In the genomic region with DNA sequence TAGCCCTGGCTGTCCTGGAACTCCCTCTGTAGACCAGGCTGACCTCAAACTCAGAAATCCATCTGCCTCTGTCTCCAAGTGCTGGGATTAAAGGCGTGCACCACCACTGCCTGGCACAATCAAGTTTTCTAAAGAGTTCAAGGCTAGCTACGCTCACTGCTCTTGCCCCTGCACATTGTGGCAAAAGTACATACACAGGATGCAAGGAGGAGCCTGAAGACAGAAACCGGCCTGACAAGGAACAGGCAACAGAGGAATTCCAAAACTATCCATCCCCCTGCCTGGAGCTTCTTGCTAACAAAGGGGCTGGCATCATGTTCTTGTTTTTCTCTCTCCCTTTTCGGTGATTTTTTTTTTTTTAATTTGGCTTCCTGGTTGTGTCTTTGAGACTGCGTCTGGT, we compare ENCODE assay signal across 22 mouse cellular contexts. TPM values are rescaled to one million over a fixed set of nuclear protein-coding genes. Genes with fewer than 3 reads are reported as not detected.
DNase-seq lines count a peak whose midpoint lies in the region; ATAC-seq and TF ChIP-seq lines count a peak whose summit lies in the region.
"Had no signal": no experiment of that assay in that cellular context is flagged by ENCODE, and none has a peak within 500 bp of the region (broad histone marks: within the 10 kb centered on the region; RNA-seq: fewer than 3 reads in every experiment).

No protein-coding gene starts in this region.

- TF ChIP-seq CTCF in intestine, postnatal 0 days (IDR thresholded peaks at IDR 0.05; ENCODE audit: low read depth) = no peak

- 37% methylated on average over 5 of the region's 5 CpGs for WGBS in intestine, embryonic 16.5 days
- 35% methylated on average over 5 of the region's 5 CpGs for WGBS in intestine, postnatal 0 days
- 53% methylated on average over 5 of the region's 5 CpGs for WGBS in embryonic facial prominence, embryonic 12.5 days
- WGBS in embryonic facial prominence, embryonic 13.5 days = 36% methylated on average over 5 of the region's 5 CpGs
- WGBS in embryonic facial prominence, embryonic 15.5 days = 32% methylated on average over 5 of the region's 5 CpGs

- H3K4me3 ChIP-seq in intestine, embryonic 16.5 days (ENCODE audit: low read length) = no peak overlapping the region
- no peak overlapping the region for H3K4me3 ChIP-seq in intestine, postnatal 0 days (ENCODE audit: low read depth, low read length)
- H3K4me3 ChIP-seq in embryonic facial prominence, embryonic 12.5 days = no peak overlapping the region
- H3K4me3 ChIP-seq in embryonic facial prominence, embryonic 13.5 days = no peak overlapping the region
- no peak overlapping the region for H3K4me3 ChIP-seq in embryonic facial prominence, embryonic 15.5 days (replicated peaks)
- H3K4me3 ChIP-seq: erythroblast, embryonic 14.5 days; forebrain, embryonic 10.5 days; forebrain, embryonic 12.5 days had no signal

- no peak overlapping the region for H3K9ac ChIP-seq in intestine, embryonic 16.5 days (ENCODE audit: low read depth, low read length)
- no peak overlapping the region for H3K9ac ChIP-seq in intestine, postnatal 0 days (ENCODE audit: low read depth, low read length)
- no peak overlapping the region for H3K9ac ChIP-seq in embryonic facial prominence, embryonic 12.5 days
- H3K9ac ChIP-seq in embryonic facial prominence, embryonic 13.5 days = no peak overlapping the region
- no peak overlapping the region for H3K9ac ChIP-seq in embryonic facial prominence, embryonic 15.5 days
- H3K9ac ChIP-seq: forebrain, embryonic 12.5 days had no signal

- H3K4me2 ChIP-seq in intestine, embryonic 16.5 days (ENCODE audit: low read depth, low read length) = no peak overlapping the region
- no peak overlapping the region for H3K4me2 ChIP-seq in intestine, postnatal 0 days (replicated peaks; ENCODE audit: low read depth)
- no peak overlapping the region for H3K4me2 ChIP-seq in embryonic facial prominence, embryonic 12.5 days (replicated peaks)
- H3K4me2 ChIP-seq in embryonic facial prominence, embryonic 13.5 days = no peak overlapping the region
- no peak overlapping the region for H3K4me2 ChIP-seq in embryonic facial prominence, embryonic 15.5 days (replicated peaks)
- H3K4me2 ChIP-seq: forebrain, embryonic 12.5 days had no signal

- no peak for DNase-seq in adrenal gland, postnatal 10 days
- no peak for DNase-seq in cerebellum, adult 8-10 months
- DNase-seq: adrenal gland, adult 2 months; adrenal gland, postnatal 14 days; adrenal gland, postnatal 36 days; cerebellum, adult 11-12 months; cerebellum, adult 2 months; cerebellum, adult 9-11 months; cerebellum, postnatal 14 days; cerebellum, postnatal 36 days; embryo, embryonic 11 days had no signal

- H3K27me3 ChIP-seq in intestine, embryonic 16.5 days (replicated peaks; ENCODE audit: control insufficient read depth, insufficient read depth, low read length) = no peaks in the 10 kb centered on the region
- H3K27me3 ChIP-seq in intestine, postnatal 0 days (replicated peaks; ENCODE audit: control insufficient read depth, insufficient read depth, low read length) = no peaks in the 10 kb centered on the region
- 0 out of 2 replicates have a peak, but pooled peaks cover 3% of the 10 kb centered on the region for H3K27me3 ChIP-seq in embryonic facial prominence, embryonic 12.5 days
- no peaks in the 10 kb centered on the region; the same call in 1 of the 2 replicates for H3K27me3 ChIP-seq in embryonic facial prominence, embryonic 13.5 days
- H3K27me3 ChIP-seq in embryonic facial prominence, embryonic 15.5 days = no peaks in the 10 kb centered on the region

- no peaks in the 10 kb centered on the region for H3K4me1 ChIP-seq in intestine, embryonic 16.5 days (ENCODE audit: control insufficient read depth, insufficient read depth, low read length)
- no peaks in the 10 kb centered on the region for H3K4me1 ChIP-seq in intestine, postnatal 0 days (replicated peaks; ENCODE audit: control insufficient read depth, insufficient read depth, low read length)
- no peaks in the 10 kb centered on the region for H3K4me1 ChIP-seq in embryonic facial prominence, embryonic 12.5 days
- 0 out of 2 replicates have a peak, but pooled peaks cover 7% of the 10 kb centered on the region for H3K4me1 ChIP-seq in embryonic facial prominence, embryonic 13.5 days
- 0 out of 2 replicates have a peak, but pooled peaks cover 3% of the 10 kb centered on the region for H3K4me1 ChIP-seq in embryonic facial prominence, embryonic 15.5 days
- H3K4me1 ChIP-seq: forebrain, embryonic 10.5 days; forebrain, embryonic 12.5 days had no signal

- no peaks in the 10 kb centered on the region for H3K36me3 ChIP-seq in intestine, embryonic 16.5 days (ENCODE audit: control insufficient read depth, insufficient read depth, low read length)
- no peaks in the 10 kb centered on the region for H3K36me3 ChIP-seq in intestine, postnatal 0 days (ENCODE audit: control insufficient read depth, insufficient read depth)
- no peaks in the 10 kb centered on the region for H3K36me3 ChIP-seq in embryonic facial prominence, embryonic 12.5 days
- H3K36me3 ChIP-seq in embryonic facial prominence, embryonic 13.5 days = no peaks in the 10 kb centered on the region
- no peaks in the 10 kb centered on the region for H3K36me3 ChIP-seq in embryonic facial prominence, embryonic 15.5 days
- H3K36me3 ChIP-seq: forebrain, embryonic 10.5 days; forebrain, embryonic 12.5 days had no signal

- H3K9me3 ChIP-seq in intestine, embryonic 16.5 days (ENCODE audit: control insufficient read depth, low read length) = no peaks in the 10 kb centered on the region
- no peaks in the 10 kb centered on the region for H3K9me3 ChIP-seq in intestine, postnatal 0 days (ENCODE audit: control insufficient read depth)
- no peaks in the 10 kb centered on the region for H3K9me3 ChIP-seq in embryonic facial prominence, embryonic 12.5 days
- H3K9me3 ChIP-seq in embryonic facial prominence, embryonic 13.5 days = no peaks in the 10 kb centered on the region
- no peaks in the 10 kb centered on the region for H3K9me3 ChIP-seq in embryonic facial prominence, embryonic 15.5 days (replicated peaks)
- H3K9me3 ChIP-seq: forebrain, embryonic 10.5 days; forebrain, embryonic 12.5 days had no signal

- 0 out of 2 replicates have a peak overlapping the region, but pooled peaks have one; percentile 21 for H3K27ac ChIP-seq in intestine, embryonic 16.5 days (ENCODE audit: low read length)
- no peak overlapping the region for H3K27ac ChIP-seq in intestine, postnatal 0 days (ENCODE audit: low read depth, low read length)
- peak overlapping the region; percentile 54; the same call in 1 of the 2 replicates for H3K27ac ChIP-seq in embryonic facial prominence, embryonic 12.5 days
- peak overlapping the region; percentile 60 for H3K27ac ChIP-seq in embryonic facial prominence, embryonic 13.5 days
- 0 out of 2 replicates have a peak overlapping the region, but pooled peaks have one; percentile 0 for H3K27ac ChIP-seq in embryonic facial prominence, embryonic 15.5 days (replicated peaks)
- H3K27ac ChIP-seq: forebrain, embryonic 10.5 days; forebrain, embryonic 12.5 days had no signal

- no peak for ATAC-seq in intestine, embryonic 16.5 days
- ATAC-seq in intestine, postnatal 0 days = no peak
- no peak for ATAC-seq in embryonic facial prominence, embryonic 12.5 days (ENCODE audit: insufficient number of reproducible peaks, insufficient read depth, low FRiP score, low TSS enrichment)
- ATAC-seq in embryonic facial prominence, embryonic 13.5 days (ENCODE audit: insufficient number of reproducible peaks, insufficient read depth, low FRiP score, low TSS enrichment, low read depth) = no peak
- ATAC-seq in embryonic facial prominence, embryonic 15.5 days (ENCODE audit: insufficient number of reproducible peaks, low FRiP score, low TSS enrichment, low read depth) = no peak
- ATAC-seq: forebrain, embryonic 14.5 days; forebrain, embryonic 16.5 days had no signal

RNA-seq across cellular contexts. Expression of gene Nrtn, which starts 13.2 kb away (rescaled TPM):
- polyA plus RNA-seq in intestine, embryonic 16.5 days (2015; fragmentation: Nextera tagmentation; extraction: Ambion mirVana) = 7.0 and 7.9 TPM in 2 replicates
- 20.6 and 21.0 TPM in 2 replicates for polyA plus RNA-seq in intestine, postnatal 0 days (2015; fragmentation: Nextera tagmentation; extraction: Ambion mirVana)
- polyA plus RNA-seq in embryonic facial prominence, embryonic 12.5 days (2016; fragmentation: Nextera tagmentation; extraction: Ambion mirVana) = 10.9 and 11.9 TPM in 2 replicates
- 17.7 and 18.4 TPM in 2 replicates for polyA plus RNA-seq in embryonic facial prominence, embryonic 13.5 days (2015; fragmentation: Nextera tagmentation; extraction: Ambion mirVana)
- 24.6 and 29.5 TPM in 2 replicates for polyA plus RNA-seq in embryonic facial prominence, embryonic 15.5 days (2015; fragmentation: Nextera tagmentation; extraction: Ambion mirVana)
- total RNA-seq in adrenal gland, postnatal 10 days (2021) = 1 to 10 TPM; 5.9 to 6.3 TPM
- total RNA-seq: common myeloid progenitor, adult 5-6 weeks had no signal

RNA-seq across cellular contexts. Expression of gene Dus3l, which starts 20.4 kb away (rescaled TPM):
- polyA plus RNA-seq in intestine, embryonic 16.5 days (2015; fragmentation: Nextera tagmentation; extraction: Ambion mirVana) = 37.6 and 40.0 TPM in 2 replicates
- 16.1 and 16.6 TPM in 2 replicates for polyA plus RNA-seq in intestine, postnatal 0 days (2015; fragmentation: Nextera tagmentation; extraction: Ambion mirVana)
- 44.1 and 47.2 TPM in 2 replicates for polyA plus RNA-seq in embryonic facial prominence, embryonic 12.5 days (2016; fragmentation: Nextera tagmentation; extraction: Ambion mirVana)
- 40.5 and 46.5 TPM in 2 replicates for polyA plus RNA-seq in embryonic facial prominence, embryonic 13.5 days (2015; fragmentation: Nextera tagmentation; extraction: Ambion mirVana)
- 44.4 and 47.8 TPM in 2 replicates for polyA plus RNA-seq in embryonic facial prominence, embryonic 15.5 days (2015; fragmentation: Nextera tagmentation; extraction: Ambion mirVana)
- 10 to 100 TPM; 27.6 to 34.5 TPM for total RNA-seq in adrenal gland, postnatal 10 days (2021)

RNA-seq across cellular contexts. Expression of gene Prr22, which starts 25.9 kb away (rescaled TPM):
- 0.84 and 1.6 TPM in 2 replicates for polyA plus RNA-seq in intestine, embryonic 16.5 days (2015; fragmentation: Nextera tagmentation; extraction: Ambion mirVana)
- polyA plus RNA-seq in intestine, postnatal 0 days (2015; fragmentation: Nextera tagmentation; extraction: Ambion mirVana) = 0.25 and 0.51 TPM in 2 replicates
- 1.4 TPM in 2 replicates for polyA plus RNA-seq in embryonic facial prominence, embryonic 12.5 days (2016; fragmentation: Nextera tagmentation; extraction: Ambion mirVana)
- polyA plus RNA-seq in embryonic facial prominence, embryonic 13.5 days (2015; fragmentation: Nextera tagmentation; extraction: Ambion mirVana) = 1.2 and 1.7 TPM in 2 replicates
- polyA plus RNA-seq in embryonic facial prominence, embryonic 15.5 days (2015; fragmentation: Nextera tagmentation; extraction: Ambion mirVana) = 0.49 and 1.2 TPM in 2 replicates
- under 1 TPM; 0.27 to 0.42 TPM for total RNA-seq in adrenal gland, postnatal 10 days (2021)
- total RNA-seq: common myeloid progenitor, adult 5-6 weeks had no signal

RNA-seq across cellular contexts. Expression of gene Vmac, which starts 26.4 kb away (rescaled TPM):
- 15.7 and 16.6 TPM in 2 replicates for polyA plus RNA-seq in intestine, embryonic 16.5 days (2015; fragmentation: Nextera tagmentation; extraction: Ambion mirVana)
- 9.6 and 13.4 TPM in 2 replicates for polyA plus RNA-seq in intestine, postnatal 0 days (2015; fragmentation: Nextera tagmentation; extraction: Ambion mirVana)
- 19.4 and 20.8 TPM in 2 replicates for polyA plus RNA-seq in embryonic facial prominence, embryonic 12.5 days (2016; fragmentation: Nextera tagmentation; extraction: Ambion mirVana)
- polyA plus RNA-seq in embryonic facial prominence, embryonic 13.5 days (2015; fragmentation: Nextera tagmentation; extraction: Ambion mirVana) = 19.2 and 24.6 TPM in 2 replicates
- polyA plus RNA-seq in embryonic facial prominence, embryonic 15.5 days (2015; fragmentation: Nextera tagmentation; extraction: Ambion mirVana) = 23.9 and 26.1 TPM in 2 replicates
- 10 to 100 TPM; 16.8 to 24.2 TPM for total RNA-seq in adrenal gland, postnatal 10 days (2021)

RNA-seq across cellular contexts. Expression of gene Ndufa11, which starts 26.6 kb away (rescaled TPM):
- polyA plus RNA-seq in intestine, embryonic 16.5 days (2015; fragmentation: Nextera tagmentation; extraction: Ambion mirVana) = 527 and 530 TPM in 2 replicates
- 660 and 718 TPM in 2 replicates for polyA plus RNA-seq in intestine, postnatal 0 days (2015; fragmentation: Nextera tagmentation; extraction: Ambion mirVana)
- 371 and 409 TPM in 2 replicates for polyA plus RNA-seq in embryonic facial prominence, embryonic 12.5 days (2016; fragmentation: Nextera tagmentation; extraction: Ambion mirVana)
- 397 and 420 TPM in 2 replicates for polyA plus RNA-seq in embryonic facial prominence, embryonic 13.5 days (2015; fragmentation: Nextera tagmentation; extraction: Ambion mirVana)
- polyA plus RNA-seq in embryonic facial prominence, embryonic 15.5 days (2015; fragmentation: Nextera tagmentation; extraction: Ambion mirVana) = 422 and 425 TPM in 2 replicates
- 100 to 1,000 TPM; 432 to 465 TPM for total RNA-seq in adrenal gland, postnatal 10 days (2021)
